Comparison of ENCODE assay signal across 8 mouse cellular contexts in genomic region chr7:44985595-44986191, GRCm38 (mm10). TPM values are rescaled to one million over a fixed set of nuclear protein-coding genes. Genes with fewer than 3 reads are reported as not detected.
DNase-seq lines count a peak whose midpoint lies in the region; ATAC-seq lines count a peak whose summit lies in the region.

No protein-coding gene starts in this region.

- peak; percentile 69 to 73 for DNase-seq in B cell, adult 2 months
- peak; percentile 84 for DNase-seq in adrenal gland, adult 2 months
- DNase-seq in embryo, embryonic 9.5 days (ENCODE audit: extremely low spot score): peak; percentile 93
- peak; percentile 94 for DNase-seq in heart, embryonic 10.5 days (ENCODE audit: low spot score)
- peak; percentile 61 for DNase-seq in liver, embryonic 13.5 days
- peak; percentile 86 for DNase-seq in neural tube, embryonic 11.5 days (ENCODE audit: low spot score)
- peak; percentile 83 for DNase-seq in testis, postnatal 14 days (ENCODE audit: low spot score)

- peak overlapping the region; percentile 99 for H3K27ac ChIP-seq in heart, embryonic 10.5 days
- peak overlapping the region; percentile 98 for H3K27ac ChIP-seq in kidney, embryonic 14.5 days (ENCODE audit: low read depth, low read length)
- peak overlapping the region; percentile 88 for H3K27ac ChIP-seq in liver, embryonic 13.5 days
- peak overlapping the region; percentile 91 for H3K27ac ChIP-seq in neural tube, embryonic 11.5 days (ENCODE audit: low read depth, low read length)

- peaks cover 34% of the 10 kb centered on the region for H3K4me1 ChIP-seq in heart, embryonic 10.5 days
- H3K4me1 ChIP-seq in kidney, embryonic 14.5 days (ENCODE audit: control insufficient read depth, insufficient read depth, low read length): peaks cover 26% of the 10 kb centered on the region
- peaks cover 51% of the 10 kb centered on the region for H3K4me1 ChIP-seq in liver, embryonic 13.5 days (replicated peaks)
- H3K4me1 ChIP-seq in neural tube, embryonic 11.5 days (ENCODE audit: control insufficient read depth, insufficient read depth, low read length): peaks cover 8% of the 10 kb centered on the region

- H3K36me3 ChIP-seq in heart, embryonic 10.5 days: peaks cover 53% of the 10 kb centered on the region
- H3K36me3 ChIP-seq in kidney, embryonic 14.5 days (ENCODE audit: control insufficient read depth, insufficient read depth, low read length): peaks cover 35% of the 10 kb centered on the region
- peaks cover 37% of the 10 kb centered on the region for H3K36me3 ChIP-seq in liver, embryonic 13.5 days
- H3K36me3 ChIP-seq in neural tube, embryonic 11.5 days (ENCODE audit: control insufficient read depth, insufficient read depth, low read length): peaks cover 16% of the 10 kb centered on the region

- H3K4me3 ChIP-seq in heart, embryonic 10.5 days: peak overlapping the region; percentile 95
- H3K4me3 ChIP-seq in kidney, embryonic 14.5 days (ENCODE audit: low read length): peak overlapping the region; percentile 97
- peak overlapping the region; percentile 82 for H3K4me3 ChIP-seq in liver, embryonic 13.5 days (replicated peaks)
- H3K4me3 ChIP-seq in neural tube, embryonic 11.5 days (ENCODE audit: low read depth, low read length): peak overlapping the region; percentile 93

- H3K27me3 ChIP-seq in heart, embryonic 10.5 days (ENCODE audit: insufficient read depth, poor library complexity, severe bottlenecking): no peaks in the 10 kb centered on the region
- no peaks in the 10 kb centered on the region for H3K27me3 ChIP-seq in kidney, embryonic 14.5 days (ENCODE audit: control insufficient read depth, insufficient read depth, low read length)
- H3K27me3 ChIP-seq in liver, embryonic 13.5 days: no peaks in the 10 kb centered on the region
- H3K27me3 ChIP-seq in neural tube, embryonic 11.5 days (ENCODE audit: control insufficient read depth, insufficient read depth, low read length): no peaks in the 10 kb centered on the region

- peak overlapping the region; percentile 55 for H3K4me2 ChIP-seq in kidney, embryonic 14.5 days (replicated peaks; ENCODE audit: low read depth, low read length)
- H3K4me2 ChIP-seq in liver, embryonic 13.5 days: peak overlapping the region; percentile 95
- H3K4me2 ChIP-seq in neural tube, embryonic 11.5 days (ENCODE audit: low read depth): peak overlapping the region; percentile 59

- no peaks in the 10 kb centered on the region for H3K9me3 ChIP-seq in heart, embryonic 10.5 days
- H3K9me3 ChIP-seq in kidney, embryonic 14.5 days (ENCODE audit: control insufficient read depth, low read length): no peaks in the 10 kb centered on the region
- H3K9me3 ChIP-seq in liver, embryonic 13.5 days (replicated peaks): no peaks in the 10 kb centered on the region
- no peaks in the 10 kb centered on the region for H3K9me3 ChIP-seq in neural tube, embryonic 11.5 days (ENCODE audit: control insufficient read depth, low read length)

- H3K9ac ChIP-seq in kidney, embryonic 14.5 days (ENCODE audit: low read depth, low read length): peak overlapping the region; percentile 99
- H3K9ac ChIP-seq in liver, embryonic 13.5 days: peak overlapping the region; percentile 93
- H3K9ac ChIP-seq in neural tube, embryonic 11.5 days (ENCODE audit: low read length): peak overlapping the region; percentile 95

- under 1% methylated on average over 41 of the region's 45 CpGs for WGBS in heart, embryonic 10.5 days
- 0% methylated on average over 25 of the region's 45 CpGs for WGBS in kidney, embryonic 14.5 days
- under 1% methylated on average over 39 of the region's 45 CpGs for WGBS in liver, embryonic 13.5 days (ENCODE audit: insufficient replicate concordance)
- under 1% methylated on average over 41 of the region's 45 CpGs for WGBS in neural tube, embryonic 11.5 days

- ATAC-seq in kidney, embryonic 14.5 days (ENCODE audit: low FRiP score, low TSS enrichment): peak; percentile 33
- no peak for ATAC-seq in liver, embryonic 13.5 days (ENCODE audit: low read depth)
- ATAC-seq in neural tube, embryonic 11.5 days (ENCODE audit: insufficient read depth, low FRiP score, low TSS enrichment): peak; percentile 25

RNA-seq across cellular contexts. Expression of gene Prmt1, which starts 0.7 kb away (rescaled TPM):
- total RNA-seq in adrenal gland, adult 2 months (2021): 100 to 1,000 TPM; 166 to 234 TPM
- 101 and 122 TPM in 2 replicates for polyA plus RNA-seq in adrenal gland, adult 2 months (2012; rRNA removed)
- polyA plus RNA-seq in heart, embryonic 10.5 days (2016; fragmentation: Nextera tagmentation; extraction: Ambion mirVana): 563 and 740 TPM in 2 replicates
- 258 and 308 TPM in 2 replicates for polyA plus RNA-seq in kidney, embryonic 14.5 days (2014; fragmentation: Nextera tagmentation; extraction: Ambion mirVana)
- 214 and 220 TPM in 2 replicates for polyA plus RNA-seq in liver, embryonic 13.5 days (2015; fragmentation: Nextera tagmentation; extraction: Ambion mirVana)
- polyA plus RNA-seq in neural tube, embryonic 11.5 days (2014; fragmentation: Nextera tagmentation; extraction: Ambion mirVana): 304 and 319 TPM in 2 replicates

RNA-seq across cellular contexts. Expression of gene Cpt1c, which starts 11.0 kb away (rescaled TPM):
- 10 to 100 TPM in 1 of 2 experiments, 1 to 10 TPM in 1; 7.3 to 13.5 TPM for total RNA-seq in adrenal gland, adult 2 months (2021)
- 29.6 and 37.5 TPM in 2 replicates for polyA plus RNA-seq in adrenal gland, adult 2 months (2012; rRNA removed)
- polyA plus RNA-seq in heart, embryonic 10.5 days (2016; fragmentation: Nextera tagmentation; extraction: Ambion mirVana): 11.7 and 19.1 TPM in 2 replicates
- 13.7 and 19.2 TPM in 2 replicates for polyA plus RNA-seq in kidney, embryonic 14.5 days (2014; fragmentation: Nextera tagmentation; extraction: Ambion mirVana)
- 1.9 and 2.3 TPM in 2 replicates for polyA plus RNA-seq in liver, embryonic 13.5 days (2015; fragmentation: Nextera tagmentation; extraction: Ambion mirVana)
- 22.0 and 25.2 TPM in 2 replicates for polyA plus RNA-seq in neural tube, embryonic 11.5 days (2014; fragmentation: Nextera tagmentation; extraction: Ambion mirVana)

RNA-seq across cellular contexts. Expression of gene Irf3, which starts 11.8 kb away (rescaled TPM):
- 100 to 1,000 TPM; 105 to 130 TPM for total RNA-seq in adrenal gland, adult 2 months (2021)
- polyA plus RNA-seq in adrenal gland, adult 2 months (2012; rRNA removed): 93.3 and 98.1 TPM in 2 replicates
- 61.8 and 71.1 TPM in 2 replicates for polyA plus RNA-seq in heart, embryonic 10.5 days (2016; fragmentation: Nextera tagmentation; extraction: Ambion mirVana)
- polyA plus RNA-seq in kidney, embryonic 14.5 days (2014; fragmentation: Nextera tagmentation; extraction: Ambion mirVana): 66.2 and 81.6 TPM in 2 replicates
- polyA plus RNA-seq in liver, embryonic 13.5 days (2015; fragmentation: Nextera tagmentation; extraction: Ambion mirVana): 41.0 and 42.4 TPM in 2 replicates
- 67.1 and 72.3 TPM in 2 replicates for polyA plus RNA-seq in neural tube, embryonic 11.5 days (2014; fragmentation: Nextera tagmentation; extraction: Ambion mirVana)

RNA-seq across cellular contexts. Expression of gene Bcl2l12, which starts 12.8 kb away (rescaled TPM):
- 10 to 100 TPM; 20.1 to 20.3 TPM for total RNA-seq in adrenal gland, adult 2 months (2021)
- polyA plus RNA-seq in adrenal gland, adult 2 months (2012; rRNA removed): 40.4 and 50.3 TPM in 2 replicates
- 44.9 and 57.9 TPM in 2 replicates for polyA plus RNA-seq in heart, embryonic 10.5 days (2016; fragmentation: Nextera tagmentation; extraction: Ambion mirVana)
- 54.9 and 71.1 TPM in 2 replicates for polyA plus RNA-seq in kidney, embryonic 14.5 days (2014; fragmentation: Nextera tagmentation; extraction: Ambion mirVana)
- polyA plus RNA-seq in liver, embryonic 13.5 days (2015; fragmentation: Nextera tagmentation; extraction: Ambion mirVana): 18.2 and 20.1 TPM in 2 replicates
- polyA plus RNA-seq in neural tube, embryonic 11.5 days (2014; fragmentation: Nextera tagmentation; extraction: Ambion mirVana): 51.6 and 52.9 TPM in 2 replicates

RNA-seq across cellular contexts. Expression of gene Scaf1, which starts 30.5 kb away (rescaled TPM):
- total RNA-seq in adrenal gland, adult 2 months (2021): 10 to 100 TPM; 72.0 to 83.7 TPM
- 117 and 121 TPM in 2 replicates for polyA plus RNA-seq in adrenal gland, adult 2 months (2012; rRNA removed)
- 40.5 and 41.0 TPM in 2 replicates for polyA plus RNA-seq in heart, embryonic 10.5 days (2016; fragmentation: Nextera tagmentation; extraction: Ambion mirVana)
- 46.5 and 54.0 TPM in 2 replicates for polyA plus RNA-seq in kidney, embryonic 14.5 days (2014; fragmentation: Nextera tagmentation; extraction: Ambion mirVana)
- polyA plus RNA-seq in liver, embryonic 13.5 days (2015; fragmentation: Nextera tagmentation; extraction: Ambion mirVana): 10.4 and 11.8 TPM in 2 replicates
- polyA plus RNA-seq in neural tube, embryonic 11.5 days (2014; fragmentation: Nextera tagmentation; extraction: Ambion mirVana): 54.7 and 57.6 TPM in 2 replicates
